Mouse (Mus musculus) myocyte (in vitro differentiated cells): ENCODE measurements around the gene Otof.

Source experiments
- CEBPB ChIP-seq: IDR thresholded peaks from 2 replicates; pipeline ENCODE4 v1.6.1; 2011; ENCODE audit warnings: mild to moderate bottlenecking, moderate library complexity; ENCODE audit not compliant: poor library complexity, insufficient read depth, severe bottlenecking
- MYOD1 ChIP-seq, 3 experiments: IDR thresholded peaks; one replicate each; pipeline ENCODE4 v1.6.1; 2011; ENCODE audit warnings: control low read depth in 2 of 3, low read depth in 2 of 3, mild to moderate bottlenecking in 2 of 3, moderate library complexity in 1 of 3; ENCODE audit not compliant: insufficient read length in 2 of 3, control insufficient read depth in 1 of 3
- POLR2A ChIP-seq: IDR thresholded peaks from one replicate; pipeline ENCODE4 v1.6.1; 2011; ENCODE audit warnings: low read depth, mild to moderate bottlenecking, control low read depth, moderate library complexity; ENCODE audit not compliant: insufficient read length
- TCF12 ChIP-seq: IDR thresholded peaks from one replicate; pipeline ENCODE4 v1.6.1; 2011; ENCODE audit warnings: mild to moderate bottlenecking, control low read depth; ENCODE audit not compliant: poor library complexity, insufficient read depth, severe bottlenecking
- USF1 ChIP-seq: IDR thresholded peaks from one replicate; pipeline ENCODE4 v1.6.1; 2011; ENCODE audit warnings: low read depth, mild to moderate bottlenecking, control low read depth, moderate library complexity

- no peak for TF ChIP-seq CEBPB
- no peak for TF ChIP-seq POLR2A
- no peak for TF ChIP-seq USF1
- no peak for TF ChIP-seq TCF12
- TF ChIP-seq MYOD1 (IDR thresholded peaks at IDR 0.05; ENCODE audit: control insufficient read depth in 1 of 3, insufficient read length in 2 of 3, low read depth in 2 of 3): no peak
Measured at GRCm38 (mm10) chr5:30490215-30490614, 28.5 kb upstream of the Otof start.
